ENCODE assay signal across 12 mouse cellular contexts in genomic region chr7:112138509-112139405, GRCm38 (mm10). TPM values are rescaled to one million over a fixed set of nuclear protein-coding genes. Genes with fewer than 3 reads are reported as not detected.
DNase-seq lines count a peak whose midpoint lies in the region; ATAC-seq and TF ChIP-seq lines count a peak whose summit lies in the region.
"Had no signal": no experiment of that assay in that cellular context is flagged by ENCODE, and none has a peak within 500 bp of the region (broad histone marks: within the 10 kb centered on the region; RNA-seq: fewer than 3 reads in every experiment).

No protein-coding gene starts in this region.

- peak; percentile 50 to 62 for DNase-seq in lung, adult 18-20 months
- DNase-seq in lung, adult 2 months = no peak
- DNase-seq in fat pad, adult 2 months (ENCODE audit: extremely low read depth, low read depth, low spot score) = peak; percentile 26
- DNase-seq in retina, embryonic 14.5 days (ENCODE audit: low spot score) = no peak
- no peak for DNase-seq in layer of hippocampus, adult 18-20 months (ENCODE audit: low spot score in 2 of 2)
- no peak for DNase-seq in liver, embryonic 11.5 days (ENCODE audit: low spot score)
- DNase-seq: cerebellum, postnatal 14 days; liver, embryonic 13.5 days; right cerebral cortex, postnatal 4 days had no signal

- ATAC-seq in intestine, embryonic 15.5 days = peak; percentile 44; the same call in 1 of the 2 replicates
- no peak for ATAC-seq in liver, embryonic 11.5 days (replicated peaks; ENCODE audit: low FRiP score)

- H3K27ac ChIP-seq in intestine, embryonic 15.5 days = no peak overlapping the region
- H3K27ac ChIP-seq in small intestine, adult 2 months (ENCODE audit: insufficient read depth, low read depth, low read length) = peak overlapping the region; percentile 6; the same call in 1 of the 2 replicates
- no peak overlapping the region for H3K27ac ChIP-seq in liver, embryonic 11.5 days (ENCODE audit: low read depth, low read length)
- H3K27ac ChIP-seq: hindbrain, embryonic 15.5 days; liver, embryonic 13.5 days had no signal

- no peak for TF ChIP-seq CTCF in lung, adult 2 months (IDR thresholded peaks at IDR 0.05; ENCODE audit: insufficient read depth, low read length)
- TF ChIP-seq CTCF in small intestine, adult 2 months (IDR thresholded peaks at IDR 0.05; ENCODE audit: extremely low read depth, insufficient read length, insufficient replicate concordance, low read depth, low read length) = no peak

- H3K4me1 ChIP-seq in lung, adult 2 months (ENCODE audit: control insufficient read depth, insufficient read depth, low read length) = no peaks in the 10 kb centered on the region; the same call in 1 of the 2 replicates
- 0 out of 2 replicates have a peak, but pooled peaks cover 2% of the 10 kb centered on the region for H3K4me1 ChIP-seq in intestine, embryonic 15.5 days (replicated peaks)
- H3K4me1 ChIP-seq in small intestine, adult 2 months (ENCODE audit: control insufficient read depth, insufficient read depth, insufficient read length, low read length) = peaks cover 2% of the 10 kb centered on the region; the same call in 1 of the 2 replicates
- no peaks in the 10 kb centered on the region for H3K4me1 ChIP-seq in liver, embryonic 11.5 days (replicated peaks; ENCODE audit: control insufficient read depth, insufficient read depth, low read length)
- H3K4me1 ChIP-seq: liver, embryonic 13.5 days had no signal

- WGBS in lung, adult 2 months = 55% methylated on average over 11 of the region's 11 CpGs
- 58% methylated on average over 11 of the region's 11 CpGs for WGBS in intestine, embryonic 15.5 days
- 58% methylated on average over 11 of the region's 11 CpGs for WGBS in small intestine, adult 2 months
- whole genome bisulfite sequencing in liver, embryonic 11.5 days = 68% methylated on average over 11 of the region's 11 CpGs

- TF ChIP-seq POLR2A in lung, adult 2 months (IDR thresholded peaks at IDR 0.05; ENCODE audit: borderline replicate concordance, extremely low read depth, low read depth, low read length) = no peak
- no peak for TF ChIP-seq POLR2A in small intestine, adult 2 months (IDR thresholded peaks at IDR 0.05; ENCODE audit: low read depth, low read length)

- H3K36me3 ChIP-seq in intestine, embryonic 15.5 days = no peaks in the 10 kb centered on the region
- H3K36me3 ChIP-seq in small intestine, adult 2 months (ENCODE audit: control insufficient read depth, insufficient read depth, low read length) = no peaks in the 10 kb centered on the region
- H3K36me3 ChIP-seq in liver, embryonic 11.5 days (ENCODE audit: control insufficient read depth, insufficient read depth, low read length) = no peaks in the 10 kb centered on the region
- H3K36me3 ChIP-seq: hindbrain, embryonic 15.5 days; liver, embryonic 13.5 days had no signal

- H3K4me3 ChIP-seq in lung, adult 2 months (replicated peaks; ENCODE audit: extremely low read depth, low read depth, low read length) = no peak overlapping the region
- H3K4me3 ChIP-seq in intestine, embryonic 15.5 days (replicated peaks) = no peak overlapping the region
- H3K4me3 ChIP-seq in small intestine, adult 2 months (ENCODE audit: low read depth, low read length) = no peak overlapping the region
- no peak overlapping the region for H3K4me3 ChIP-seq in liver, embryonic 11.5 days (ENCODE audit: low read depth, low read length)
- H3K4me3 ChIP-seq: hindbrain, embryonic 15.5 days; liver, embryonic 13.5 days had no signal

- no peaks in the 10 kb centered on the region for H3K9me3 ChIP-seq in intestine, embryonic 15.5 days
- H3K9me3 ChIP-seq in liver, embryonic 11.5 days (ENCODE audit: control insufficient read depth, low read length) = no peaks in the 10 kb centered on the region
- H3K9me3 ChIP-seq: hindbrain, embryonic 15.5 days; liver, embryonic 13.5 days had no signal

- H3K9ac ChIP-seq in intestine, embryonic 15.5 days = no peak overlapping the region
- H3K9ac ChIP-seq in liver, embryonic 11.5 days (ENCODE audit: low read depth, low read length) = no peak overlapping the region
- H3K9ac ChIP-seq: hindbrain, embryonic 15.5 days; liver, embryonic 13.5 days had no signal

- H3K4me2 ChIP-seq in intestine, embryonic 15.5 days (replicated peaks) = no peak overlapping the region
- no peak overlapping the region for H3K4me2 ChIP-seq in liver, embryonic 11.5 days
- H3K4me2 ChIP-seq: hindbrain, embryonic 15.5 days; liver, embryonic 13.5 days had no signal

- H3K27me3 ChIP-seq in intestine, embryonic 15.5 days (replicated peaks) = no peaks in the 10 kb centered on the region
- H3K27me3 ChIP-seq in small intestine, adult 2 months (ENCODE audit: control insufficient read depth, insufficient read depth, low read length) = no peaks in the 10 kb centered on the region
- no peaks in the 10 kb centered on the region for H3K27me3 ChIP-seq in liver, embryonic 11.5 days (replicated peaks; ENCODE audit: control insufficient read depth, insufficient read depth, low read length)
- H3K27me3 ChIP-seq: hindbrain, embryonic 15.5 days; liver, embryonic 13.5 days had no signal

RNA-seq across cellular contexts. Expression of gene Dkk3, which starts 20.1 kb away (rescaled TPM):
- polyA plus RNA-seq in lung, adult 2 months (2012; rRNA removed) = 28.3 and 32.3 TPM in 2 replicates
- 26.0 and 27.1 TPM in 2 replicates for polyA plus RNA-seq in intestine, embryonic 15.5 days (2015; fragmentation: Nextera tagmentation; extraction: Ambion mirVana)
- 6.0 and 9.6 TPM in 2 replicates for polyA plus RNA-seq in small intestine, adult 2 months (2012; rRNA removed)
- 100 to 1,000 TPM; 283 to 293 TPM for total RNA-seq in layer of hippocampus, adult 18-20 months (2021)
- polyA plus RNA-seq in liver, embryonic 11.5 days (2014; fragmentation: Nextera tagmentation; extraction: Ambion mirVana) = 11.0 and 12.0 TPM in 2 replicates

Comparison
In these comparisons a context has a peak if more than half of its experiments do, and no peak if none do; other contexts are left out.
1. DNase-seq: peak in lung, adult 18-20 months (2 of 2) and fat pad, adult 2 months (single experiment); none in lung, adult 2 months (single experiment), retina, embryonic 14.5 days (single experiment), layer of hippocampus, adult 18-20 months (0 of 2) and liver, embryonic 11.5 days (single experiment).